Mouse (Mus musculus): ENCODE data around the gene Taco1. TPM values are rescaled to one million over a fixed set of nuclear protein-coding genes. Genes with fewer than 3 reads are reported as not detected.

Taco1 gene
- polyA plus RNA-seq, 1 experiment from 2014 or later, result 8.2 TPM

GRCm38 (mm10) chr11:106073774-106074173, 7.9 kb downstream of the Taco1 start:
- Histone ChIP-seq H3K9ac (ENCODE audit: low read depth, low read length) (no peak overlapping the region), H3K4me3 (ENCODE audit: low read depth, low read length) (no peak overlapping the region), H3K27me3 (replicated peaks; ENCODE audit: control insufficient read depth, insufficient read depth, low read length) (no peaks in the 10 kb centered on the region), H3K4me2 (ENCODE audit: low read depth, low read length) (no peak overlapping the region), H3K4me1 (ENCODE audit: control insufficient read depth, insufficient read depth, low read length) (no peaks in the 10 kb centered on the region), H3K36me3 (ENCODE audit: control insufficient read depth, insufficient read depth, low read length) (peaks cover 27% of the 10 kb centered on the region), H3K27ac (replicated peaks; ENCODE audit: low read depth, low read length) (no peak overlapping the region), H3K9me3 (ENCODE audit: control insufficient read depth, low read length) (no peaks in the 10 kb centered on the region)
- DNase-seq (ENCODE audit: low spot score) (no peak), ATAC-seq (ENCODE audit: low read depth) (no peak)
- WGBS, result 80% methylated on average over 3 of the region's 3 CpGs

DNA sequence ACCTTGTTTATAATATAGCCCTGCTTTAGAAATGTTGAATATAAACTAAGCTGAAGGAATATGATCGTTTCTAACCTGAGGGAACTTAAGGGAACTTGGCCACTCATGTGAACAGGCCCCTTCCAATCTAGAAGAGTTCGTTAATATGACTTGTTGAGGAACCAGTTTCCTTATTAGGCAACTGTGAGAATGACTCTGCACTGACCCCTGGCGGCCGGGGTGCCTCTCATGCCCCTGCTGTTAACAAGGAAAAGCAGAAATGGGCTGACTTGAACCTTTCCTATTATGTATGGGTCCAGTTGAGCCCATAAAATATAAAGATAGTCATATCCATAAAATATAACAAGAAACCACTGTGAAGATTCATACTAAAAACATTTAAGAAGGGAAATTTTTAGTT, 10.5 kb downstream of the Taco1 start:
- ATAC-seq (ENCODE audit: low read depth), result no peak
- Histone ChIP-seq H3K36me3 (ENCODE audit: control insufficient read depth, insufficient read depth, low read length) (peaks cover 26% of the 10 kb centered on the region), H3K9me3 (ENCODE audit: control insufficient read depth, low read length) (no peaks in the 10 kb centered on the region), H3K9ac (ENCODE audit: low read depth, low read length) (no peak overlapping the region), H3K27ac (replicated peaks; ENCODE audit: low read depth, low read length) (no peak overlapping the region), H3K4me2 (ENCODE audit: low read depth, low read length) (no peak overlapping the region), H3K4me1 (ENCODE audit: control insufficient read depth, insufficient read depth, low read length) (no peaks in the 10 kb centered on the region), H3K27me3 (replicated peaks; ENCODE audit: control insufficient read depth, insufficient read depth, low read length) (no peaks in the 10 kb centered on the region), H3K4me3 (ENCODE audit: low read depth, low read length) (no peak overlapping the region)
- peak; percentile 68 for DNase-seq (ENCODE audit: low spot score)
- WGBS, result 3% methylated on average over 4 of the region's 4 CpGs

GRCm38 (mm10) chr11:106083708-106084701, 18.1 kb downstream of the Taco1 start, which contains the start of gene Map3k3:
TSS of gene Map3k3 (plus strand) at chr11:106084613.
- Histone ChIP-seq H3K27me3 (replicated peaks; ENCODE audit: control insufficient read depth, insufficient read depth, low read length) (no peaks in the 10 kb centered on the region), H3K9me3 (ENCODE audit: control insufficient read depth, low read length) (no peaks in the 10 kb centered on the region), H3K4me1 (ENCODE audit: control insufficient read depth, insufficient read depth, low read length) (peaks cover 13% of the 10 kb centered on the region), H3K4me2 (ENCODE audit: low read depth, low read length) (peak within 1 kb of the TSS; percentile 65), H3K27ac (replicated peaks; ENCODE audit: low read depth, low read length) (peak within 1 kb of the TSS; percentile 99), H3K9ac (ENCODE audit: low read depth, low read length) (peak within 1 kb of the TSS; percentile 83), H3K4me3 (ENCODE audit: low read depth, low read length) (peak within 1 kb of the TSS; percentile 93), H3K36me3 (ENCODE audit: control insufficient read depth, insufficient read depth, low read length) (no peaks in the 10 kb centered on the region)
- 1% methylated on average over 46 of the region's 69 CpGs for WGBS
- ATAC-seq (ENCODE audit: low read depth) (peak; percentile 99), DNase-seq (ENCODE audit: low spot score) (peak; percentile 100)

DNA sequence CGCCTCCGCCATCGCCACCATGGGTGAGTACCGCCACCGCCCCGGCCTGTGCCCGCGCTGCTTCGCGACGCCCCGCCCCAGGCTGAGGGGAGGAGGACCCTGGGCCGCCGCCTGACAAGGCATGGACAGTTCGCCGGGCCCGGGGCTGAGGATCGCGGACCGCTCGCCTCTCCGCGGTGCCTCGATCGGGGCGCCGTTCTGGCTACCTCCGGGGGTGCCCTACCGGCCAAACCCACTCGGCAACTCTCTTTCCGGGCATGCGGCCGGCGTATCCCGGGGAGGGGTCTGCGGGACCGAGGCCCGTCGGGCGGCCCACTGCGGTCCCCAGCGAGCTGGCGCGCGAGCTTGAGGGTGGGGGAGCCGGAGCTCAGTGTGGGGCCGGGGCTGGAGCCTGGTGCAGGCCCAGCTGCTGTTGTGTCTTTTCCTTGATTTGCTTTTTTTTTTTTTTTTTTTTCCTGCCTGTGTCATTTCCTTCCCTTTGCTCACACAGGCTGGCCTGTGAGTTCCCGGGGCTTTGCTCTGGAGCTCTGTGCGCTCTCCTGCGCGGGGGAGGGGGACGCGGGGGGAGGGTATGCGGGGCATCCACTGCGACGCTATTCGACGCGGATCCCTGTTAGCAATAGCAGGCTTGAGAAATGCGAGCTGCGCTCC, 19.2 kb downstream of the Taco1 start:
- Histone ChIP-seq H3K4me1 (ENCODE audit: control insufficient read depth, insufficient read depth, low read length) (peaks cover 13% of the 10 kb centered on the region), H3K9ac (ENCODE audit: low read depth, low read length) (peak overlapping the region; percentile 83), H3K4me3 (ENCODE audit: low read depth, low read length) (peak overlapping the region; percentile 93), H3K27ac (replicated peaks; ENCODE audit: low read depth, low read length) (peak overlapping the region; percentile 99), H3K4me2 (ENCODE audit: low read depth, low read length) (peak overlapping the region; percentile 65), H3K9me3 (ENCODE audit: control insufficient read depth, low read length) (no peaks in the 10 kb centered on the region), H3K36me3 (ENCODE audit: control insufficient read depth, insufficient read depth, low read length) (no peaks in the 10 kb centered on the region), H3K27me3 (replicated peaks; ENCODE audit: control insufficient read depth, insufficient read depth, low read length) (no peaks in the 10 kb centered on the region)
- peak; percentile 86 for DNase-seq (ENCODE audit: low spot score)
- ATAC-seq (ENCODE audit: low read depth), result peak; percentile 65
- 0% methylated on average over 27 of the region's 61 CpGs for WGBS

- DNase-seq (ENCODE audit: low spot score) (peak; percentile 7), ATAC-seq (ENCODE audit: low read depth) (no peak)
- H3K9me3 ChIP-seq (ENCODE audit: control insufficient read depth, low read length), result no peaks in the 10 kb centered on the region
- no peaks in the 10 kb centered on the region for H3K4me1 ChIP-seq (ENCODE audit: control insufficient read depth, insufficient read depth, low read length)
- H3K4me2 ChIP-seq (ENCODE audit: low read depth, low read length), result no peak overlapping the region
- no peaks in the 10 kb centered on the region for H3K27me3 ChIP-seq (replicated peaks; ENCODE audit: control insufficient read depth, insufficient read depth, low read length)
- H3K4me3 ChIP-seq (ENCODE audit: low read depth, low read length), result no peak overlapping the region
- no peak overlapping the region for H3K27ac ChIP-seq (replicated peaks; ENCODE audit: low read depth, low read length)
- H3K36me3 ChIP-seq (ENCODE audit: control insufficient read depth, insufficient read depth, low read length), result peaks cover 8% of the 10 kb centered on the region; the same call in 1 of the 2 replicates
- WGBS, result 91% methylated on average over 1 of the region's 1 CpGs
- no peak overlapping the region for H3K9ac ChIP-seq (ENCODE audit: low read depth, low read length)
Observed at GRCm38 (mm10) chr11:106098223-106098622, 32.4 kb downstream of the Taco1 start.

- Histone ChIP-seq H3K4me1 (ENCODE audit: control insufficient read depth, insufficient read depth, low read length) (no peaks in the 10 kb centered on the region), H3K27me3 (replicated peaks; ENCODE audit: control insufficient read depth, insufficient read depth, low read length) (no peaks in the 10 kb centered on the region), H3K9me3 (ENCODE audit: control insufficient read depth, low read length) (no peaks in the 10 kb centered on the region), H3K9ac (ENCODE audit: low read depth, low read length) (no peak overlapping the region), H3K27ac (replicated peaks; ENCODE audit: low read depth, low read length) (no peak overlapping the region), H3K36me3 (ENCODE audit: control insufficient read depth, insufficient read depth, low read length) (peaks cover 9% of the 10 kb centered on the region; the same call in 1 of the 2 replicates), H3K4me2 (ENCODE audit: low read depth, low read length) (no peak overlapping the region), H3K4me3 (ENCODE audit: low read depth, low read length) (no peak overlapping the region)
- DNase-seq (ENCODE audit: low spot score) (no peak), ATAC-seq (ENCODE audit: low read depth) (no peak)
- WGBS, result 82% methylated on average over 3 of the region's 3 CpGs
Observed at GRCm38 (mm10) chr11:106102866-106103265, 37.0 kb downstream of the Taco1 start.

- no peak overlapping the region for H3K4me3 ChIP-seq (ENCODE audit: low read depth, low read length)
- H3K9ac ChIP-seq (ENCODE audit: low read depth, low read length), result no peak overlapping the region
- 83% methylated on average over 8 of the region's 8 CpGs for WGBS
- H3K9me3 ChIP-seq (ENCODE audit: control insufficient read depth, low read length), result no peaks in the 10 kb centered on the region
- no peak overlapping the region for H3K27ac ChIP-seq (replicated peaks; ENCODE audit: low read depth, low read length)
- no peak for DNase-seq (ENCODE audit: low spot score)
- H3K4me1 ChIP-seq (ENCODE audit: control insufficient read depth, insufficient read depth, low read length), result no peaks in the 10 kb centered on the region
- H3K27me3 ChIP-seq (replicated peaks; ENCODE audit: control insufficient read depth, insufficient read depth, low read length), result no peaks in the 10 kb centered on the region
- 0 out of 2 replicates have a peak, but pooled peaks cover 4% of the 10 kb centered on the region for H3K36me3 ChIP-seq (ENCODE audit: control insufficient read depth, insufficient read depth, low read length)
- H3K4me2 ChIP-seq (ENCODE audit: low read depth, low read length), result no peak overlapping the region
- ATAC-seq (ENCODE audit: low read depth), result no peak
Observed at GRCm38 (mm10) chr11:106106047-106106587, 40.3 kb downstream of the Taco1 start.

GRCm38 (mm10) chr11:106111688-106112087, 45.8 kb downstream of the Taco1 start:
- H3K27ac ChIP-seq (replicated peaks; ENCODE audit: low read depth, low read length), result peak overlapping the region; percentile 72
- ATAC-seq (ENCODE audit: low read depth) (no peak), DNase-seq (ENCODE audit: low spot score) (peak; percentile 36)
- H3K4me1 ChIP-seq (ENCODE audit: control insufficient read depth, insufficient read depth, low read length), result no peaks in the 10 kb centered on the region
- no peak overlapping the region for H3K9ac ChIP-seq (ENCODE audit: low read depth, low read length)
- H3K27me3 ChIP-seq (replicated peaks; ENCODE audit: control insufficient read depth, insufficient read depth, low read length), result no peaks in the 10 kb centered on the region
- no peak overlapping the region for H3K4me2 ChIP-seq (ENCODE audit: low read depth, low read length)
- H3K9me3 ChIP-seq (ENCODE audit: control insufficient read depth, low read length), result no peaks in the 10 kb centered on the region
- H3K36me3 ChIP-seq (ENCODE audit: control insufficient read depth, insufficient read depth, low read length), result peaks cover 39% of the 10 kb centered on the region
- no peak overlapping the region for H3K4me3 ChIP-seq (ENCODE audit: low read depth, low read length)

Measured in embryonic facial prominence, embryonic 14.5 days (tissue).